Mouse (Mus musculus) cortical plate, adult 2 months (tissue): Measurements from ENCODE around the gene Inip.

Experiments used
- CTCF ChIP-seq: fragments of 200-500 bp; IDR thresholded peaks from 2 replicates; pipeline ENCODE4 v1.5.1; 2011; ENCODE audit warnings: mild to moderate bottlenecking, control low read depth, low read length; ENCODE audit not compliant: insufficient read depth; ENCODE audit errors: extremely low read depth
- POLR2A ChIP-seq: fragments of 200-500 bp; IDR thresholded peaks from 2 replicates; pipeline ENCODE4 v1.6.1; 2011; ENCODE audit warnings: mild to moderate bottlenecking, low read length, control low read depth; ENCODE audit not compliant: insufficient read depth; ENCODE audit errors: extremely low read depth

DNA sequence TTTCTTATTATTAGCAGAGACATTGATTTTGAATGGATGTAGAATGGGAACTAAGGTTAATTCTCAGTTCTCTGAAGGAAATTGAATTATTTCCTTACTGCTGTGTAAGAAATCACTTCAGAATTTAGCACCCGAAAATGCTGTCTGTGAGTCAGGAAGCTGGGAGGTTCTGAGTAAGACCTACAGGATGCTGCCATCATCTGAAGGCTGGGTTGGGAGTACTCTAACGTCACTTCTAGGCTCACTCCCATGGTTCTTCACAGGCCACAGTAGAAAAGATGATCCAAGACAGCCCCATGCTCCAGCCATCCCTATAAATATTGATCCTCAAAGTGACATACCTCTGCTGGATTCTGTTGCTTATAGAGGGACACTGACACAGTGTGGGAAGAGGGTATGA, 6.1 kb upstream of the Inip start:
- TF ChIP-seq CTCF (no peak), POLR2A (no peak)
